Mouse (Mus musculus): ENCODE data around the gene Hspb7. TPM values are rescaled to one million over a fixed set of nuclear protein-coding genes. Genes with fewer than 3 reads are reported as not detected.

Hspb7 gene
- polyA plus RNA-seq, 1 experiment from 2014 or later = 3.0 TPM

- WGBS = 88% methylated on average over 1 of the region's 1 CpGs
- 0 out of 2 replicates have a peak, but pooled peaks have one; percentile 24 for ATAC-seq
- no peaks in the 10 kb centered on the region for H3K9me3 ChIP-seq
- H3K36me3 ChIP-seq = no peaks in the 10 kb centered on the region
- no peak within 1 kb of the TSS for H3K27ac ChIP-seq
- no peak within 1 kb of the TSS for H3K4me3 ChIP-seq (replicated peaks)
- no peak within 1 kb of the TSS for H3K4me2 ChIP-seq (replicated peaks)
- no peaks in the 10 kb centered on the region for H3K27me3 ChIP-seq (replicated peaks)
- 0 out of 2 replicates have a peak, but pooled peaks cover 2% of the 10 kb centered on the region for H3K4me1 ChIP-seq (replicated peaks)
- no peak within 1 kb of the TSS for H3K9ac ChIP-seq
Observed at GRCm38 (mm10) chr4:141435974-141436373, 15.4 kb downstream of the Hspb7 start, which contains the start of gene Srarp. Srarp (minus strand) TSS chr4:141436105.

- Histone ChIP-seq H3K4me2 (replicated peaks) (no peak overlapping the region), H3K27me3 (replicated peaks) (no peaks in the 10 kb centered on the region), H3K9me3 (no peaks in the 10 kb centered on the region), H3K9ac (no peak overlapping the region), H3K4me3 (replicated peaks) (no peak overlapping the region), H3K27ac (no peak overlapping the region), H3K4me1 (replicated peaks) (0 out of 2 replicates have a peak, but pooled peaks cover 8% of the 10 kb centered on the region), H3K36me3 (no peaks in the 10 kb centered on the region)
- no peak for ATAC-seq
- 67% methylated on average over 12 of the region's 12 CpGs for WGBS
Observed at GRCm38 (mm10) chr4:141439083-141439803, 18.7 kb downstream of the Hspb7 start.

GRCm38 (mm10) chr4:141440877-141441276, 20.3 kb downstream of the Hspb7 start:
- no peak overlapping the region for H3K27ac ChIP-seq
- H3K4me3 ChIP-seq (replicated peaks) = no peak overlapping the region
- no peak overlapping the region for H3K9ac ChIP-seq
- H3K27me3 ChIP-seq (replicated peaks) = no peaks in the 10 kb centered on the region
- no peak overlapping the region for H3K4me2 ChIP-seq (replicated peaks)
- ATAC-seq = no peak
- no peaks in the 10 kb centered on the region for H3K36me3 ChIP-seq
- H3K9me3 ChIP-seq = no peaks in the 10 kb centered on the region
- peaks cover 15% of the 10 kb centered on the region for H3K4me1 ChIP-seq (replicated peaks)

- no peaks in the 10 kb centered on the region for H3K27me3 ChIP-seq (replicated peaks)
- 39% methylated on average over 11 of the region's 11 CpGs for WGBS
- no peak overlapping the region for H3K9ac ChIP-seq
- H3K4me3 ChIP-seq (replicated peaks) = peak overlapping the region; percentile 100
- H3K4me2 ChIP-seq (replicated peaks) = peak overlapping the region; percentile 77
- peak; percentile 15 for ATAC-seq
- H3K27ac ChIP-seq = no peak overlapping the region
- H3K9me3 ChIP-seq = no peaks in the 10 kb centered on the region
- H3K36me3 ChIP-seq = peaks cover 6% of the 10 kb centered on the region
- peaks cover 15% of the 10 kb centered on the region for H3K4me1 ChIP-seq (replicated peaks)
Observed at GRCm38 (mm10) chr4:141443641-141444429, 23.3 kb downstream of the Hspb7 start.

- H3K4me2 ChIP-seq (replicated peaks) = peak within 1 kb of the TSS; percentile 77
Observed at GRCm38 (mm10) chr4:141444451-141445327, 24.1 kb downstream of the Hspb7 start, which contains the start of gene Zbtb17. Zbtb17 (plus strand) TSS chr4:141444654.

GRCm38 (mm10) chr4:141445328-141445720, 24.7 kb downstream of the Hspb7 start:
- Histone ChIP-seq H3K4me3 (replicated peaks) (peak overlapping the region; percentile 100), H3K9ac (peak overlapping the region; percentile 95), H3K27ac (no peak overlapping the region), H3K9me3 (no peaks in the 10 kb centered on the region), H3K36me3 (peaks cover 9% of the 10 kb centered on the region), H3K4me1 (replicated peaks) (peaks cover 15% of the 10 kb centered on the region), H3K4me2 (replicated peaks) (peak overlapping the region; percentile 77), H3K27me3 (replicated peaks) (no peaks in the 10 kb centered on the region)
- WGBS = 14% methylated on average over 14 of the region's 14 CpGs
- no peak for ATAC-seq

More at GRCm38 (mm10) chr4:141444451-141445327, 24.1 kb downstream of the Hspb7 start, which contains the start of gene Zbtb17:
- WGBS = under 1% methylated on average over 88 of the region's 102 CpGs
- Histone ChIP-seq H3K36me3 (peaks cover 9% of the 10 kb centered on the region), H3K4me3 (replicated peaks) (peak within 1 kb of the TSS; percentile 100), H3K4me1 (replicated peaks) (peaks cover 15% of the 10 kb centered on the region), H3K27me3 (replicated peaks) (no peaks in the 10 kb centered on the region), H3K9ac (peak within 1 kb of the TSS; percentile 95), H3K9me3 (no peaks in the 10 kb centered on the region), H3K27ac (peak within 1 kb of the TSS; percentile 70)
- ATAC-seq = peak; percentile 94

- Histone ChIP-seq H3K4me1 (replicated peaks) (peaks cover 12% of the 10 kb centered on the region), H3K9me3 (no peaks in the 10 kb centered on the region), H3K27me3 (replicated peaks) (no peaks in the 10 kb centered on the region), H3K4me3 (replicated peaks) (no peak overlapping the region), H3K27ac (no peak overlapping the region), H3K4me2 (replicated peaks) (no peak overlapping the region), H3K36me3 (peaks cover 9% of the 10 kb centered on the region), H3K9ac (no peak overlapping the region)
- ATAC-seq = no peak
- 72% methylated on average over 7 of the region's 7 CpGs for WGBS
Observed at GRCm38 (mm10) chr4:141446211-141446610, 25.6 kb downstream of the Hspb7 start.

GRCm38 (mm10) chr4:141451251-141451650, 30.7 kb downstream of the Hspb7 start:
- Histone ChIP-seq H3K27me3 (replicated peaks) (no peaks in the 10 kb centered on the region), H3K4me2 (replicated peaks) (no peak overlapping the region), H3K36me3 (peaks cover 9% of the 10 kb centered on the region), H3K27ac (no peak overlapping the region), H3K9me3 (no peaks in the 10 kb centered on the region), H3K9ac (no peak overlapping the region), H3K4me3 (replicated peaks) (no peak overlapping the region), H3K4me1 (replicated peaks) (0 out of 2 replicates have a peak, but pooled peaks cover 5% of the 10 kb centered on the region)
- 92% methylated on average over 2 of the region's 2 CpGs for WGBS
- ATAC-seq = no peak

- WGBS = 89% methylated on average over 9 of the region's 9 CpGs
- no peaks in the 10 kb centered on the region for H3K27me3 ChIP-seq (replicated peaks)
- H3K36me3 ChIP-seq = peaks cover 9% of the 10 kb centered on the region
- no peaks in the 10 kb centered on the region for H3K9me3 ChIP-seq
- no peak overlapping the region for H3K4me2 ChIP-seq (replicated peaks)
- no peak overlapping the region for H3K27ac ChIP-seq
- 0 out of 2 replicates have a peak, but pooled peaks cover 9% of the 10 kb centered on the region for H3K4me1 ChIP-seq (replicated peaks)
- ATAC-seq = no peak
- H3K9ac ChIP-seq = no peak overlapping the region
- no peak overlapping the region for H3K4me3 ChIP-seq (replicated peaks)
Observed at GRCm38 (mm10) chr4:141451916-141452450, 31.4 kb downstream of the Hspb7 start.

GRCm38 (mm10) chr4:141454581-141455350, 34.2 kb downstream of the Hspb7 start:
- no peak for ATAC-seq
- no peaks in the 10 kb centered on the region for H3K9me3 ChIP-seq
- 73% methylated on average over 14 of the region's 14 CpGs for WGBS
- no peaks in the 10 kb centered on the region for H3K27me3 ChIP-seq (replicated peaks)
- H3K4me2 ChIP-seq (replicated peaks) = no peak overlapping the region
- no peaks in the 10 kb centered on the region for H3K36me3 ChIP-seq
- H3K4me1 ChIP-seq (replicated peaks) = peaks cover 20% of the 10 kb centered on the region
- no peak overlapping the region for H3K9ac ChIP-seq
- H3K27ac ChIP-seq = no peak overlapping the region
- H3K4me3 ChIP-seq (replicated peaks) = no peak overlapping the region

GRCm38 (mm10) chr4:141455526-141455925, 34.9 kb downstream of the Hspb7 start:
- Histone ChIP-seq H3K9me3 (no peaks in the 10 kb centered on the region), H3K27ac (no peak overlapping the region), H3K4me2 (replicated peaks) (no peak overlapping the region), H3K27me3 (replicated peaks) (no peaks in the 10 kb centered on the region), H3K36me3 (no peaks in the 10 kb centered on the region), H3K4me3 (replicated peaks) (no peak overlapping the region), H3K9ac (no peak overlapping the region), H3K4me1 (replicated peaks) (peaks cover 20% of the 10 kb centered on the region)
- ATAC-seq = no peak
- WGBS = 76% methylated on average over 4 of the region's 4 CpGs
